Mouse (Mus musculus) forebrain, embryonic 11.5 days (tissue): ENCODE measurements at regions not wholly inside any gene's neighbourhood (a gene's known extent, or its start where the extent isn't known, plus 50 kb on each side); places are given as distances from the start of the nearest gene placed in this dataset.
"Not testable (repeated sequence)": the region's sequence is repeated elsewhere in the genome, so short reads cannot be mapped to it uniquely, and the experiment has no call there.

Source experiments
- ATAC-seq: fragments of 200-750 bp; cut with Nextera tagmentation; replicated peaks from 2 replicates; pipeline ENCODE4 v1.8.0; 2017; ENCODE audit warnings: moderate TSS enrichment; ENCODE audit not compliant: low FRiP score
- DNase-seq: peaks from one replicate; pipeline ENCODE4 v3.0.0-alpha.2; 2017; ENCODE audit warnings: low spot score
- H3K27ac ChIP-seq: fragments of 300-500 bp; sonication (generic); 2 replicates; pipeline ENCODE4 v1.5.1; 2014; ENCODE audit warnings: low read depth, low read length
- H3K27me3 ChIP-seq: fragments of 300-500 bp; sonication (generic); 2 replicates; pipeline ENCODE4 v1.6.1; 2014; ENCODE audit warnings: mild to moderate bottlenecking, low read length, mixed read lengths; ENCODE audit not compliant: control insufficient read depth, insufficient read depth
- H3K36me3 ChIP-seq: fragments of 300-500 bp; sonication (generic); 2 replicates; pipeline ENCODE4 v1.6.1; 2014; ENCODE audit warnings: mild to moderate bottlenecking, low read length, moderate library complexity, mixed read lengths; ENCODE audit not compliant: control insufficient read depth, insufficient read depth
- H3K4me1 ChIP-seq: fragments of 300-500 bp; sonication (generic); replicated peaks from 2 replicates; pipeline ENCODE4 v1.6.1; 2014; ENCODE audit warnings: low read length, mixed read lengths; ENCODE audit not compliant: control insufficient read depth, insufficient read depth
- H3K4me2 ChIP-seq: fragments of 300-500 bp; sonication (generic); 2 replicates; pipeline ENCODE4 v1.6.1; 2014; ENCODE audit warnings: low read depth, mild to moderate bottlenecking, low read length, moderate library complexity, mixed read lengths; ENCODE audit not compliant: severe bottlenecking
- H3K4me3 ChIP-seq: fragments of 300-500 bp; sonication (generic); 2 replicates; pipeline ENCODE4 v1.5.1; 2014; ENCODE audit warnings: low read depth, low read length
- H3K9ac ChIP-seq: fragments of 300-500 bp; sonication (generic); 2 replicates; pipeline ENCODE4 v1.6.1; 2014; ENCODE audit warnings: low read length
- H3K9me3 ChIP-seq: fragments of 300-500 bp; sonication (generic); 2 replicates; pipeline ENCODE4 v1.6.1; 2016; ENCODE audit warnings: low read length, mixed read lengths; ENCODE audit not compliant: control insufficient read depth
- WGBS: fragments of 180-500 bp; shearing (Covaris S2); extraction: QIAGEN DNeasy Blood & Tissue Kit; methylation state at CpG from one replicate; pipeline ENCODE4 v1.1.7; 2014; 5-methylcytosine and 5-hydroxymethylcytosine counted together

DNA sequence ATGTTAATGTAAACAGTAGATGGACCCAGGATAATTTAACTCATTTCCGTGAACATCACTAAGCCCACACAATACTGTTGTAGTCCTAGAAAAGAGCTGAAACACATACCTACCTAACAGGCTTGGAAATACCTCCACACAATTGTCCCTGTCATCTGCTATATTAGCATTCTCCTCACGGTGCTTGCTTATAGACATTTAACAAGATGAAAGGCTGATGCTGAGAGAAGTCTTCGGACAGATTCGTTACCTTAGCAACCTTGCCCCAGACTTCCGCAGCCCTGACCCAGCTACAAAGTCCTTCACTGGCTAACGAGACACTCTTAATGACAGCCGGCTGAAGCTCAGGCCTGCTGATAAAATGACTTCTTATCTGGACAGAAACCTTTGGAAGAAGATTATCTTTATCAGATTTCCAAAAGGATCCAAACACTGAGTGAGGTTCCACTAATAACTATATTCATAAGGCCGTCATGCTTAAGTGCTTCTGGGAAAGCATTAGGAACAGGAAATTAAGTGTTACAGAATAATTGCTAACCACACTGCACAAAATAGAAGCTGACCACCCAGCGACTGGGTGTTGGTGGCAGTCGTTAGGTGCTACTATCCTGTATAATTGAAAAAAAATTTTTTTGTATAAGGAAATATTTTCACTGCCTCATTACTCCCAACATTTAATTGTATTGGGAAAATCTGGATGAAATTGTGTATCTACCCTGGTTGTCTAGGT is 267.0 kb upstream of the Tmpo start:
- 21% methylated on average over 10 of the region's 10 CpGs for WGBS
- Histone ChIP-seq H3K36me3 (no peaks in the 10 kb centered on the region), H3K9me3 (no peaks in the 10 kb centered on the region), H3K4me1 (peaks cover 5% of the 10 kb centered on the region; the same call in 1 of the 2 replicates), H3K27ac (0 out of 2 replicates have a peak overlapping the region, but pooled peaks have one; percentile 18), H3K4me2 (0 out of 2 replicates have a peak overlapping the region, but pooled peaks have one; percentile 5), H3K4me3 (no peak overlapping the region), H3K27me3 (no peaks in the 10 kb centered on the region), H3K9ac (no peak overlapping the region)
- DNase-seq (no peak), ATAC-seq (peak; percentile 69; the same call in 1 of the 2 replicates)

DNA sequence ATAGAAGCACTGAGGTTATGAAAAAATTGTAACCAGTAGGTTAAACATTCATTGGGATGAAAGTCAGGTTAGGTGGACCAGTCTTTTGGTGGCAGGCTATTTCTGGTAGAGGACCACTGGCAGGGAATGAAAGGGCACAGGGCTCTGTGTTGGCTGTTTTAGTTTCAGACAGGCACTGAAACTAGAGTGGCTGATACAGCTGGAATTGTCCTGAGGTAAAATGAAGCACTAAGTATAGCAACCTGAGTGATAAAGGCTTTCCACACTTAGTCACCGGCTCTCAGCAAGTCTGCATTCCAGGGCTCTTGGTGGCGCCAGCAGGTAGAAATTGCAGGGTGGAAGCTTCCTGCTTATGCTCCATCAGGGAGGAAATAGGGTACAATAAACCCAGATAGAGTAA is 262.2 kb upstream of the Tmpo start:
- H3K9ac ChIP-seq = no peak overlapping the region
- H3K36me3 ChIP-seq = no peaks in the 10 kb centered on the region
- no peaks in the 10 kb centered on the region for H3K27me3 ChIP-seq
- DNase-seq (no peak), ATAC-seq (no peak)
- no peak overlapping the region for H3K4me2 ChIP-seq
- 83% methylated on average over 2 of the region's 2 CpGs for whole genome bisulfite sequencing
- H3K4me1 ChIP-seq = peaks cover 4% of the 10 kb centered on the region; the same call in 1 of the 2 replicates
- no peaks in the 10 kb centered on the region for H3K9me3 ChIP-seq
- H3K4me3 ChIP-seq = no peak overlapping the region
- H3K27ac ChIP-seq = no peak overlapping the region

DNA sequence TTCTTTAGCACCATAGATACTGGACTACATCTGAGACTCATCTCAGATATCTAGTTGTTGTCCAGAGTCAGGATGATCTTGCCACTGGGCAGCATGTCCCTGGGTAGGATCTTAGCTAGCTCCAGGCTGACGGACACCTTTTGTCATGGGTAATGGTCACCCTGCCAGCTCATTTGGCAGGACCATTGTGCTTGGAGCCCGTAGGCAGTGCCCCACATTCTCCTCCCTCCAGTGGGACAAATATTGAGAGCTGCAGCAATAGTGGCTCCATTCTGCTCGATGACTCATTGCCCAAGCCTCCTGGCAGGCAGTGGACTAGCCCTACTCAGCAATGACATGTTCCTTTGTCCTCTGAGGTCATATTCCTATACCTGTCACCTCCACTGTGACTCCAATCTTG is 258.9 kb upstream of the Tmpo start:
- no peaks in the 10 kb centered on the region for H3K4me1 ChIP-seq
- WGBS = 77% methylated on average over 3 of the region's 3 CpGs
- H3K9ac ChIP-seq = no peak overlapping the region
- DNase-seq (no peak), ATAC-seq (no peak)
- no peaks in the 10 kb centered on the region for H3K36me3 ChIP-seq
- H3K27ac ChIP-seq = no peak overlapping the region
- H3K27me3 ChIP-seq = no peaks in the 10 kb centered on the region
- H3K9me3 ChIP-seq = no peaks in the 10 kb centered on the region
- no peak overlapping the region for H3K4me3 ChIP-seq
- no peak overlapping the region for H3K4me2 ChIP-seq

DNA sequence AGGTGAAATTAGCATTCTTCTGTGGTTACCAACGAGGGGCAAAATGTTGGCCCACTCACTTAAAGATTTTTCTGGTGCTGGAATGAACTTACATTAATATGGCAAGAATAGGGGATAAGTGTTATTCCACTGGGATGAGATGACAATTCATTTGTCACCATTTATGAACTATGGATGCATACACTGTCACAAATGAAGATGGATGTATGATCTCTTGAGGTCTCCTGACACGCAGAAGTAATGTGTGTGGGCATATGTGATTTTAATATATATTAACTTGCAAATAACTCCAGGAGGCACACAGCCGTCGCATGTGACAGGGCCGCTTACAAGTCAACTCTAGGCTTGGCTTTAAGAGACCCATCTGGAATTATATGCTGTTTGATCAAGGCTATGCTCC is 256.8 kb upstream of the Tmpo start:
- no peaks in the 10 kb centered on the region for H3K9me3 ChIP-seq
- H3K9ac ChIP-seq = no peak overlapping the region
- no peak for DNase-seq
- no peaks in the 10 kb centered on the region for H3K4me1 ChIP-seq
- no peak overlapping the region for H3K27ac ChIP-seq
- no peaks in the 10 kb centered on the region for H3K36me3 ChIP-seq
- H3K4me2 ChIP-seq = no peak overlapping the region
- whole genome bisulfite sequencing = 92% methylated on average over 5 of the region's 5 CpGs
- H3K4me3 ChIP-seq = no peak overlapping the region
- no peak for ATAC-seq
- H3K27me3 ChIP-seq = no peaks in the 10 kb centered on the region

DNA sequence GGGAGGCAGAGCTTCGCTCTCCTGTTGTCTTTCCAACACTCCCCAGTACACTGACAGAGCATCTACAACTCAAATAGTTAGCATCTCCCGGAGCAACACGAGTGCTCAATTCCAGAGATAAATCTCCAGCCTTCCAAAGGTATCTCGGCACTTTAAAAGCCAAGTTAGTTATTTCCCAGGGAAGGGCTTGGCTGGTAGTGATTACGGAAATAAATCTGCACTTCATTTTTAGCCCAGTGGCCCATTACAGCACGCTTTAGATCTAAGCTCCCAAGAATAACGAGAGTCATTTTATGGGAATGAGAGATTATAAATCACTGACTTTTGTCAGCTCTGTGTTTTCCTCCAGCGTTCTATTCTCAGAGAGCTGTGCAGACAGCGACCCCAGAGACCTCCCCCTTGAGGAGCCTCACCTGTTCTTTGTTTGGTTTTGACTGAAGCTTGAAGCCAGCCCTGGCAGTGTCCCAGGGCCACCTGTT is 255.0 kb upstream of the Tmpo start:
- 74% methylated on average over 9 of the region's 9 CpGs for WGBS
- no peaks in the 10 kb centered on the region for H3K9me3 ChIP-seq
- H3K4me3 ChIP-seq = no peak overlapping the region
- no peak overlapping the region for H3K4me2 ChIP-seq
- no peaks in the 10 kb centered on the region for H3K4me1 ChIP-seq
- H3K9ac ChIP-seq = no peak overlapping the region
- H3K36me3 ChIP-seq = no peaks in the 10 kb centered on the region
- H3K27me3 ChIP-seq = no peaks in the 10 kb centered on the region
- DNase-seq = no peak
- no peak overlapping the region for H3K27ac ChIP-seq
- ATAC-seq = no peak

DNA sequence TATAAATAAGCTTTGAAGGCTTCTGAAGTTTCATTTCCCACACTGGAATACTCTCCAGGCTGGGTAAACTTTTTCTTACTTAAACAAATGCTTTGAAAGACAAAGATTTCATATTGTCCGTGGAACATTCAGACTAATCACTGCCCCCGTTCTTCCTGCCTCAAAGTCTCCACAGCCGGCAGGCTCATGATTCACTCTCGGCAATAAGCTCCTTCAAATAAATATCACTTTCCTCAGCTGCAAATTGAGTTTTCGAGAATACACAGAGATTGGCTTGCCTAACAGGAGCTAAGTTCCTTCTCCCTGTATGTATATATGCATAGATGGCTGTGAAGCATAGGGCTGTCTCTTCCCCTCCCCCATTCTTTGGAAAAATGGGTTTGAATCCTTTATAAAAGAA is 249.2 kb upstream of the Tmpo start:
- WGBS = 50% methylated on average over 5 of the region's 5 CpGs
- H3K9ac ChIP-seq = no peak overlapping the region
- no peaks in the 10 kb centered on the region for H3K36me3 ChIP-seq
- no peak overlapping the region for H3K27ac ChIP-seq
- no peak for DNase-seq
- H3K27me3 ChIP-seq = no peaks in the 10 kb centered on the region
- no peaks in the 10 kb centered on the region for H3K9me3 ChIP-seq
- ATAC-seq = no peak
- no peak overlapping the region for H3K4me3 ChIP-seq
- H3K4me2 ChIP-seq = no peak overlapping the region
- H3K4me1 ChIP-seq = no peaks in the 10 kb centered on the region

- no peak overlapping the region for H3K27ac ChIP-seq
- no peak overlapping the region for H3K4me3 ChIP-seq
- ATAC-seq (no peak), DNase-seq (no peak)
- no peak overlapping the region for H3K9ac ChIP-seq
- no peaks in the 10 kb centered on the region for H3K36me3 ChIP-seq
- no peaks in the 10 kb centered on the region for H3K27me3 ChIP-seq
- H3K4me1 ChIP-seq = no peaks in the 10 kb centered on the region
- WGBS = 87% methylated on average over 3 of the region's 3 CpGs
- H3K9me3 ChIP-seq = no peaks in the 10 kb centered on the region
- H3K4me2 ChIP-seq = no peak overlapping the region
Measured at GRCm38 (mm10) chr10:91426584-91426983, 245.5 kb upstream of the Tmpo start.

- not testable (repeated sequence) for DNase-seq, H3K27me3 ChIP-seq, H3K4me3 ChIP-seq, H3K9me3 ChIP-seq, ATAC-seq, H3K4me1 ChIP-seq, H3K4me2 ChIP-seq, H3K27ac ChIP-seq, H3K9ac ChIP-seq, H3K36me3 ChIP-seq
- WGBS = 55% methylated on average over 7 of the region's 7 CpGs
Measured at GRCm38 (mm10) chr10:91425625-91426385, 244.7 kb upstream of the Tmpo start.
